Mouse (Mus musculus) kidney, adult 2 months (tissue): ENCODE measurements around the gene Cdc34. TPM values are rescaled to one million over a fixed set of nuclear protein-coding genes. Genes with fewer than 3 reads are reported as not detected.
A peak's percentile ranks its signal among the peaks of the same experiment; 100 is the strongest.

ENCODE experiments used
- DNase-seq: peaks from one replicate; pipeline ENCODE4 v3.0.0; 2021
- H3K27ac ChIP-seq: fragments of 200-500 bp; 2 replicates; pipeline ENCODE4 v1.5.1; 2012; ENCODE audit warnings: low read depth, low read length, control low read depth, inconsistent platforms; ENCODE audit not compliant: insufficient read depth
- H3K27me3 ChIP-seq: fragments of 200-500 bp; replicated peaks from 2 replicates; pipeline ENCODE4 v1.6.1; 2012; ENCODE audit warnings: mild to moderate bottlenecking, moderate library complexity, low read length, inconsistent platforms; ENCODE audit not compliant: control insufficient read depth, insufficient read depth
- H3K36me3 ChIP-seq: fragments of 200-500 bp; 2 replicates; pipeline ENCODE4 v1.6.1; 2012; ENCODE audit warnings: mild to moderate bottlenecking, moderate library complexity, low read length, inconsistent platforms; ENCODE audit not compliant: control insufficient read depth, insufficient read depth
- H3K4me1 ChIP-seq: fragments of 200-500 bp; 2 replicates; pipeline ENCODE4 v1.6.1; 2011; ENCODE audit warnings: low read length; ENCODE audit not compliant: control insufficient read depth, insufficient read depth
- H3K4me3 ChIP-seq: fragments of 200-500 bp; 2 replicates; pipeline ENCODE4 v1.5.1; 2011; ENCODE audit warnings: mild to moderate bottlenecking, low read depth, low read length, control low read depth; ENCODE audit not compliant: insufficient read depth
- CTCF ChIP-seq: fragments of 200-500 bp; conservative IDR thresholded peaks from 2 replicates; pipeline ENCODE4 v1.5.1; 2011; ENCODE audit warnings: low read depth, mild to moderate bottlenecking, control low read depth, low read length, moderate library complexity, mixed read lengths; ENCODE audit not compliant: insufficient read depth, insufficient read length
- POLR2A ChIP-seq: fragments of 200-500 bp; IDR thresholded peaks from one replicate; pipeline ENCODE4 v1.6.1; 2011; ENCODE audit warnings: low read depth, low read length, control low read depth
- WGBS: fragments of 180-500 bp; shearing (Covaris S2); methylation state at CpG from one replicate; pipeline ENCODE4 v1.1.7; 2018; 5-methylcytosine and 5-hydroxymethylcytosine counted together
- polyA plus RNA-seq: library from polyadenylated mRNA; depleted of rRNA; stranded (reverse); fragments of >200 nt; gene quantifications from 2 replicates; pipeline ENCODE4 v1.2.3, GENCODE M21; 2012; rRNA removed

Gene Cdc34
- polyA plus RNA-seq, 1 experiment = 159 TPM

- no peak for DNase-seq
- no peaks in the 10 kb centered on the region for H3K27me3 ChIP-seq
- H3K4me3 ChIP-seq = no peak overlapping the region
- 47% methylated on average over 13 of the region's 13 CpGs for WGBS
- TF ChIP-seq CTCF (no peak), POLR2A (no peak)
- no peaks in the 10 kb centered on the region for H3K36me3 ChIP-seq
- no peak overlapping the region for H3K27ac ChIP-seq
- no peaks in the 10 kb centered on the region for H3K4me1 ChIP-seq
Measured at GRCm38 (mm10) chr10:79729357-79729965, 47.5 kb downstream of the Cdc34 start.

GRCm38 (mm10) chr10:79732500-79732899 is 50.5 kb downstream of the Cdc34 start:
- 93% methylated on average over 1 of the region's 1 CpGs for WGBS
- peak; percentile 61 for TF ChIP-seq CTCF
- no peak for TF ChIP-seq POLR2A
- Histone ChIP-seq H3K27ac (no peak overlapping the region), H3K36me3 (0 out of 2 replicates have a peak, but pooled peaks cover under 1% of the 10 kb centered on the region), H3K27me3 (no peaks in the 10 kb centered on the region), H3K4me1 (no peaks in the 10 kb centered on the region), H3K4me3 (no peak overlapping the region)
- peak; percentile 38 for DNase-seq

- H3K27ac ChIP-seq = no peak overlapping the region
Measured at GRCm38 (mm10) chr10:79733847-79734246, 51.9 kb downstream of the Cdc34 start.

GRCm38 (mm10) chr10:79735361-79735760 is 53.4 kb downstream of the Cdc34 start:
- Histone ChIP-seq H3K36me3 (peaks cover 4% of the 10 kb centered on the region; the same call in 1 of the 2 replicates), H3K27ac (no peak overlapping the region), H3K4me1 (no peaks in the 10 kb centered on the region), H3K4me3 (no peak overlapping the region), H3K27me3 (no peaks in the 10 kb centered on the region)
- no peak for TF ChIP-seq CTCF
- TF ChIP-seq POLR2A = no peak
- WGBS = 60% methylated on average over 52 of the region's 52 CpGs
- DNase-seq = no peak

More at GRCm38 (mm10) chr10:79733847-79734246, 51.9 kb downstream of the Cdc34 start:
- H3K27me3 ChIP-seq = no peaks in the 10 kb centered on the region
- H3K4me1 ChIP-seq = no peaks in the 10 kb centered on the region
- DNase-seq = no peak
- 0 out of 2 replicates have a peak, but pooled peaks cover 3% of the 10 kb centered on the region for H3K36me3 ChIP-seq
- TF ChIP-seq CTCF = no peak
- no peak for TF ChIP-seq POLR2A
- no peak overlapping the region for H3K4me3 ChIP-seq
- 94% methylated on average over 15 of the region's 15 CpGs for WGBS

GRCm38 (mm10) chr10:79736706-79737105 is 54.7 kb downstream of the Cdc34 start:
- DNase-seq = peak; percentile 34
- TF ChIP-seq POLR2A (no peak), CTCF (no peak)
- WGBS = 65% methylated on average over 14 of the region's 14 CpGs
- H3K27ac ChIP-seq = no peak overlapping the region
- H3K27me3 ChIP-seq = no peaks in the 10 kb centered on the region
- no peaks in the 10 kb centered on the region for H3K4me1 ChIP-seq
- peaks cover 6% of the 10 kb centered on the region; the same call in 1 of the 2 replicates for H3K36me3 ChIP-seq
- no peak overlapping the region for H3K4me3 ChIP-seq

Other genes starting within 250 kb of the Cdc34 start
- gene Vmn2r83, start 213.5 kb upstream of the Cdc34 start, polyA plus RNA-seq = not detected in 2 replicates
- 58.1 and 66.2 TPM in 2 replicates for gene Plpp2, start 148.4 kb upstream of the Cdc34 start, polyA plus RNA-seq
- gene Mier2, start 127.0 kb upstream of the Cdc34 start, polyA plus RNA-seq = 35.0 and 45.0 TPM in 2 replicates
- 0.05 TPM in 1 of 2 replicates, not detected in the other for gene Theg, start 94.9 kb upstream of the Cdc34 start, polyA plus RNA-seq
- gene C2cd4c, start 68.2 kb upstream of the Cdc34 start, polyA plus RNA-seq = 0.03 and 0.07 TPM in 2 replicates
- gene Shc2, start 44.3 kb upstream of the Cdc34 start, polyA plus RNA-seq = 0.97 and 1.6 TPM in 2 replicates
- gene Odf3l2, start 36.5 kb upstream of the Cdc34 start, polyA plus RNA-seq = 0.17 TPM in 1 of 2 replicates, not detected in the other
- gene Madcam1, start 17.6 kb upstream of the Cdc34 start, polyA plus RNA-seq = 0.44 TPM in 1 of 2 replicates, not detected in the other
- 60.3 and 75.2 TPM in 2 replicates for gene Tpgs1, start 12.8 kb upstream of the Cdc34 start, polyA plus RNA-seq
- 0.34 and 0.94 TPM in 2 replicates for gene Gzmm, start 6.8 kb downstream of the Cdc34 start, polyA plus RNA-seq
- 825 and 914 TPM in 2 replicates for gene Bsg, start 22.3 kb downstream of the Cdc34 start, polyA plus RNA-seq
- gene Hcn2, start 34.4 kb downstream of the Cdc34 start, polyA plus RNA-seq = 1.5 and 1.9 TPM in 2 replicates
- 66.3 and 77.9 TPM in 2 replicates for gene Polrmt, start 64.4 kb downstream of the Cdc34 start, polyA plus RNA-seq
- not detected in 2 replicates for gene Fgf22, start 72.9 kb downstream of the Cdc34 start, polyA plus RNA-seq
- gene Rnf126, start 84.8 kb downstream of the Cdc34 start, polyA plus RNA-seq = 90.2 and 122 TPM in 2 replicates
- 17.0 and 24.1 TPM in 2 replicates for gene Fstl3, start 95.1 kb downstream of the Cdc34 start, polyA plus RNA-seq
- gene Prss57, start 108.8 kb downstream of the Cdc34 start, polyA plus RNA-seq = 0.03 and 0.08 TPM in 2 replicates
- 110 and 121 TPM in 2 replicates for gene Palm, start 111.4 kb downstream of the Cdc34 start, polyA plus RNA-seq
- gene Misp, start 138.8 kb downstream of the Cdc34 start, polyA plus RNA-seq = 17.9 and 19.9 TPM in 2 replicates
- gene Ptbp1, start 172.2 kb downstream of the Cdc34 start, polyA plus RNA-seq = 184 and 198 TPM in 2 replicates
- 0.67 and 0.99 TPM in 2 replicates for gene Prtn3, start 192.3 kb downstream of the Cdc34 start, polyA plus RNA-seq
- gene Plppr3, start 192.4 kb downstream of the Cdc34 start, polyA plus RNA-seq = 2.7 and 3.2 TPM in 2 replicates
- 0.10 TPM in 1 of 2 replicates, not detected in the other for gene Elane, start 204.1 kb downstream of the Cdc34 start, polyA plus RNA-seq
- gene Cfd, start 208.7 kb downstream of the Cdc34 start, polyA plus RNA-seq = 1,335 and 2,389 TPM in 2 replicates
- gene Med16, start 226.7 kb downstream of the Cdc34 start, polyA plus RNA-seq = 57.1 and 75.4 TPM in 2 replicates
- gene Gm26602, start 228.7 kb downstream of the Cdc34 start, polyA plus RNA-seq = not detected in 2 replicates
- gene Kiss1r, start 234.8 kb downstream of the Cdc34 start, polyA plus RNA-seq = 5.6 and 9.2 TPM in 2 replicates
- gene R3hdm4, start 239.0 kb downstream of the Cdc34 start, polyA plus RNA-seq = 146 and 154 TPM in 2 replicates
- gene Arid3a, start 244.8 kb downstream of the Cdc34 start, polyA plus RNA-seq = 6.7 and 8.1 TPM in 2 replicates